Mouse (Mus musculus): ENCODE measurements at regions not wholly inside any gene's neighbourhood (a gene's known extent, or its start where the extent isn't known, plus 50 kb on each side); places are given as distances from the start of the nearest gene placed in this dataset.

GRCm38 (mm10) chr6:18670677-18671076, 156.0 kb upstream of the Cttnbp2 start:
- DNase-seq (ENCODE audit: low spot score in 2 of 2): no peak

GRCm38 (mm10) chr6:18674584-18675250, 160.1 kb upstream of the Cttnbp2 start:
- no peak for DNase-seq (ENCODE audit: low spot score in 2 of 2)

- no peak for DNase-seq (ENCODE audit: low spot score in 2 of 2)
Measured at GRCm38 (mm10) chr6:18677131-18677530, 162.5 kb upstream of the Cttnbp2 start.

GRCm38 (mm10) chr6:18680712-18681111, 166.1 kb upstream of the Cttnbp2 start:
- no peak for DNase-seq (ENCODE audit: low spot score in 2 of 2)

- peak in 1 of 2 experiments; percentile 18 for DNase-seq (ENCODE audit: low spot score in 2 of 2)
Measured at GRCm38 (mm10) chr6:18682043-18682442, 166.3 kb upstream of the Lsm8 start.

GRCm38 (mm10) chr6:18688652-18689348, 159.6 kb upstream of the Lsm8 start:
- no peak for DNase-seq (ENCODE audit: low spot score in 2 of 2)

DNA sequence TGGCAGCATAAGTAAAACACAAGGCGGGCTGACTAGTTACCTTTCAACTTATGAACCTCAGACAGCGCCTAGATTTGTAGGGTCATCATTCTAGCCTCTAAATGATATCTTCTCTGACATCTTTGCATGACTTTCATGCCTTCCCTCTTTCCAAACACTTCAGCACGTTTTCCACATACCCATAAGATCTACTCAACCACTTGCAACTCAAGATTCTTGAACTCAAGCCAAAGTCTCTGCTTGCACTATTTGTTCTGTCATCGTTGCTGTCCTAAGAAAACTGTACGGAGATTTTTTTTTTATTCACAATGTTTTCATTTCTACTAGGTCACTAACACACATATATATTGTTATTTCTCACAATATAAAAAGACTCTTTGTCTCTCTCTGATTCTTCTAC, 150.8 kb upstream of the Lsm8 start:
- no peak for DNase-seq (ENCODE audit: low spot score in 2 of 2)

DNA sequence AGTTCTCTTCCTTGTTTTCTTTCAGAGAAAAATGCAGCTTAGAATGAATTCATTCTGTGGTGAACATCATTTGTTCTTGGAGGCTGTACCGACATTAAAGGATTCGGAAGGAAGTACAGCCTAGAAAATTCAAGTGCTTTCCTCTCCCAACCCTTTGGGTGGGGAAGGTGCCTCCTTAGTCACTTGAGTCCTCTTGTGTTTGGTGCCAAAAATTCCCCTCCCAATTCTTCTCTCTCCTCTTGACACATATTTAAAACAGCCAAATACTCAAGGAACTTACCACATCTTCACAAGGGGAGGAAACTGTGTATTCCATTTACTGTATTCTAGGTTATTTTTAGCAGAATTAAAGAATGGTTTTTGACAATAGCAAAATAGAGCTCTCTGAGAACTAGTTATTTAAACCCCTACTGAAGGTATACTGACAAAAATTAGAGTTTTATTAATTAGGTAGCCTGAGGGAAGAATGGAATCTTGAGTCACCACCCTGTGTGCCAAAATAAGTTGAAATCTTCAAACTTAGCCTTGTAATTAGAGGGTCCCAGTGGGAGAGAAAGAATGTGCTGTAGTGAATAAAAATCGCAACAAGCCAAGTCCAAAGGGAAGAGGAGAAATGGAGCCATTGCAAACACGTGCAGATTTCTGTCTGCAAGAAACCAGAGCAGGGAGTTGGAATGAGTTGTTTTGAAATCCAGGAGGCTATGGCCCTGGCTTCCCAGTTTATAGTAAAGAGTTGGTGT, 149.2 kb upstream of the Lsm8 start:
- DNase-seq (ENCODE audit: low spot score in 2 of 2): no peak

DNA sequence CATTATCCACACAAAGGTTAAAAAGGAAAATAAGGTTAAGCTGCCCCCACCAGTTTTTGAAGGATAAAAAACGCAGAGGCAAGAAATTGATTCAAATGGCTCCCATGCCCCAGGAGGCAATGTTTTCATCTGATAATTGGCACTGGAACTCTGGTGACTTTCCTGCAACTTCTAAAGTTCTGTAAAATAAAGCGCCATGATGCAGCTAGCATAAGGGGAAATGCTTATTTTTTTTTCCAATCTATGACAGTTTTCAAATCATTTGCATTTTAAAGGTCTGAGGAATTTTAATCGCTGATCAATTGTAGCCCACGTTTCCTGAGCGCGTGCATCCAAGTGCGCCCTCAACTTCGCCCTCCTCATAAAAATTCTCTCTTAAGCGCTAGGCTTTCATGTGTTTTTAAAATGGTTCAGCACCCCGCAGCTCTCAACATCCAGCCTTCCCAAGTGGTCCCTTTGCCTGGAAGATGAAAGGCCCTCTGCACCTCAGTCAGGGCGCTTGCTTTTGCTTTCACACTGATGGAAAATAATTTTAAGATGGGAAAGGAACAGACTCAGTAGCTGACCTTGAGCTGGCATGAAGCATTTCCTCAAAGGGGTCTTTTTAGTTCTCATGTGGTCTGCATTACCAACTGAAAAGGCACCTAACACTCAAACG, 148.5 kb upstream of the Lsm8 start:
- DNase-seq (ENCODE audit: low spot score in 2 of 2): no peak

GRCm38 (mm10) chr6:18710763-18711162, 137.6 kb upstream of the Lsm8 start:
- no peak for DNase-seq (ENCODE audit: low spot score in 2 of 2)

- peak; percentile 48 to 63 for DNase-seq (ENCODE audit: low spot score in 2 of 2)
Measured at GRCm38 (mm10) chr6:18748859-18749258, 99.5 kb upstream of the Lsm8 start.

DNA sequence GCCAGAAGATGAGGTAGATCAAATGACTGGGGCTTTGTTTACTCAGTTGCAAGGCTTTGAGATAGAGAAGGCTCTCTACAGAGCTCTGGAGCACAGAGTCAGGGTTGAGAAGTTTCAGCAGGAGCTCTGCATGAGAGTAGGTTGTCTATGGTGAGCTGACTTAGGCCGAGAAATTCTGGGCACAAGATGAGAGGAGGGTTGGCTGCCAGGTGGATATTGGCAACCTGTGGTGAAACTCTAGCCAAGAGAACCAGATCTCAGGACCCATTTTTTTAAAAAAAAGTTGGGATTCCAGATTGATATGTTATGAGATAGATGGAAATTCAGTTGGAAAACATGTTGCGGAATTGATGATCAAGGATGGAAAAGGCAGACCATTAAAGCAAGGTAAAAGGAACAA, 83.8 kb upstream of the Lsm8 start:
- DNase-seq (ENCODE audit: low spot score in 2 of 2): no peak

GRCm38 (mm10) chr6:18795390-18795789, 53.0 kb upstream of the Lsm8 start:
- DNase-seq (ENCODE audit: low spot score in 2 of 2): no peak

DNA sequence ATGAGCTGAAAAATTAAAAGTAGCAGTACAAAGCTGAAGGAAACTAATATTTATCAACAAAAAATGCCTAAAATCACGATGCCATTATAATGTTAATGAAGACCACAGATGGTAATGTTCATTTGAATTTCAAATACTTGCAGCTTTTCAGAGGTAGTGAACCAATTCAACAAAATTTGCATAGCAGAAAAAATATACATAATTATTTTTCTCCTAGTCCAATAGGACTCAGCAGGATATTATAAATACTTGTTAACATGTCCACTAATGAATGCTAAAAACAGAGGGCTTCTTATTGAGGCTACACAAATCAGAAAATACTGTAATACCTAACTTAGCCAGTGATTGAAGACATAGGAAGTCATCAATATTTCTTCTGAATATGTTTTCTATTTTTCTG, 52.5 kb upstream of the Lsm8 start:
- no peak for DNase-seq (ENCODE audit: low spot score in 2 of 2)

- no peak for DNase-seq (ENCODE audit: low spot score in 2 of 2)
Measured at GRCm38 (mm10) chr6:18796540-18796939, 51.8 kb upstream of the Lsm8 start.

All from left cerebral cortex, adult 18-20 months (tissue).